15 mouse cellular contexts compared by ENCODE assay signal in the genomic region with DNA sequence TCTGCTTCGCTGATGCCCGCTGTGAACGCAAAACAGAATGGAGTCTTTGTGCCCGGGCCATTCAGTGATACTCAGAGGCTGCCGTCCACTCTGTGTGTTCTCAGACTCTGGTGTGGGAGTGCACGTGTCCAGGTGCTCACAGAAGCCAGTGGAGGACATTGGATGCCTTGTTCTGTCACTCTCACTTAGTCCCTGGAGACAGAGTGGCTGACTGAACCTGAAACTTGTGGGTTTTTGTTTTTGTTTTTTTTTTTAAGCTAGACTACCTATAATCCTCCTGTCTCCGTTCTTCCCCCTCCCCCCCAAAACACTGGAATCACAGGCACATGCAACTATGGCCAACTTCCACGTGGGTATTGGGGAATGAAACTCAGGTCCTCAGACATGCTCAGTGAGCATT. TPM values are rescaled to one million over a fixed set of nuclear protein-coding genes. Genes with fewer than 3 reads are reported as not detected.
DNase-seq lines count a peak whose midpoint lies in the region; ATAC-seq lines count a peak whose summit lies in the region.
"Had no signal": no experiment of that assay in that cellular context is flagged by ENCODE, and none has a peak within 500 bp of the region (broad histone marks: within the 10 kb centered on the region; RNA-seq: fewer than 3 reads in every experiment).

No protein-coding gene starts in this region.

- H3K27me3 ChIP-seq in heart, embryonic 10.5 days (ENCODE audit: insufficient read depth, poor library complexity, severe bottlenecking), result peaks cover 34% of the 10 kb centered on the region
- peaks cover 25% of the 10 kb centered on the region for H3K27me3 ChIP-seq in kidney, embryonic 15.5 days
- no peaks in the 10 kb centered on the region for H3K27me3 ChIP-seq in lung, embryonic 16.5 days (ENCODE audit: control insufficient read depth, insufficient read depth, low read depth, low read length)
- no peaks in the 10 kb centered on the region for H3K27me3 ChIP-seq in stomach, embryonic 16.5 days (ENCODE audit: control insufficient read depth, insufficient read depth, low read length)

- WGBS in heart, embryonic 10.5 days, result 83% methylated on average over 8 of the region's 8 CpGs
- WGBS in kidney, embryonic 15.5 days, result 54% methylated on average over 8 of the region's 8 CpGs
- 58% methylated on average over 8 of the region's 8 CpGs for WGBS in lung, embryonic 16.5 days
- WGBS in stomach, embryonic 16.5 days, result 66% methylated on average over 8 of the region's 8 CpGs

- peak overlapping the region; percentile 96; the same call in 1 of the 2 replicates for H3K27ac ChIP-seq in heart, embryonic 10.5 days
- H3K27ac ChIP-seq in kidney, embryonic 15.5 days, result peak overlapping the region; percentile 94
- H3K27ac ChIP-seq in lung, embryonic 16.5 days (ENCODE audit: low read length), result peak overlapping the region; percentile 99
- H3K27ac ChIP-seq in stomach, embryonic 16.5 days (ENCODE audit: low read length), result peak overlapping the region; percentile 96

- peak overlapping the region; percentile 86 for H3K4me2 ChIP-seq in kidney, embryonic 15.5 days
- H3K4me2 ChIP-seq in lung, embryonic 16.5 days (ENCODE audit: low read depth, low read length), result peak overlapping the region; percentile 75
- H3K4me2 ChIP-seq in stomach, embryonic 16.5 days (ENCODE audit: low read depth, low read length), result peak overlapping the region; percentile 73; the same call in 1 of the 2 replicates

- no peak overlapping the region for H3K4me3 ChIP-seq in heart, embryonic 10.5 days
- no peak overlapping the region for H3K4me3 ChIP-seq in kidney, embryonic 15.5 days (replicated peaks)
- H3K4me3 ChIP-seq in lung, embryonic 16.5 days (ENCODE audit: low read length), result peak overlapping the region; percentile 79
- H3K4me3 ChIP-seq in stomach, embryonic 16.5 days (replicated peaks; ENCODE audit: low read length), result no peak overlapping the region

- H3K9me3 ChIP-seq in heart, embryonic 10.5 days, result no peaks in the 10 kb centered on the region
- no peaks in the 10 kb centered on the region for H3K9me3 ChIP-seq in kidney, embryonic 15.5 days (replicated peaks)
- H3K9me3 ChIP-seq in lung, embryonic 16.5 days (ENCODE audit: control insufficient read depth, low read length), result no peaks in the 10 kb centered on the region
- H3K9me3 ChIP-seq in stomach, embryonic 16.5 days (replicated peaks; ENCODE audit: control insufficient read depth, low read length), result no peaks in the 10 kb centered on the region

- peaks cover 26% of the 10 kb centered on the region for H3K36me3 ChIP-seq in heart, embryonic 10.5 days
- H3K36me3 ChIP-seq in kidney, embryonic 15.5 days, result peaks cover 25% of the 10 kb centered on the region
- H3K36me3 ChIP-seq in lung, embryonic 16.5 days (ENCODE audit: control insufficient read depth, insufficient read depth, low read length), result peaks cover 30% of the 10 kb centered on the region
- H3K36me3 ChIP-seq in stomach, embryonic 16.5 days (ENCODE audit: control insufficient read depth, insufficient read depth, low read length), result peaks cover 12% of the 10 kb centered on the region; the same call in 1 of the 2 replicates

- ATAC-seq in kidney, embryonic 15.5 days (replicated peaks; ENCODE audit: low FRiP score), result no peak
- ATAC-seq in lung, embryonic 16.5 days (ENCODE audit: low read depth), result no peak
- no peak for ATAC-seq in stomach, embryonic 16.5 days (ENCODE audit: insufficient read depth, low FRiP score)

- intact Hi-C loops in heart, postnatal 10 days (cut with DNase I), result loop anchor here (10.0 kb wide), 1 partner anchor 222 kb away; no protein-coding TSS in a partner anchor

- no peak overlapping the region for H3K9ac ChIP-seq in kidney, embryonic 15.5 days
- peak overlapping the region; percentile 67 for H3K9ac ChIP-seq in lung, embryonic 16.5 days (ENCODE audit: low read length)
- H3K9ac ChIP-seq in stomach, embryonic 16.5 days (ENCODE audit: low read length), result peak overlapping the region; percentile 85; the same call in 1 of the 2 replicates

- no peak for DNase-seq in heart, embryonic 10.5 days (ENCODE audit: low spot score)
- DNase-seq in heart, postnatal 10 days, result no peak
- no peak for DNase-seq in kidney, postnatal 10 days
- no peak for DNase-seq in lung, postnatal 36 days
- no peak for DNase-seq in gastrocnemius, postnatal 25 days
- DNase-seq: B cell, adult 2 months; cerebellum, adult 11 months; thymus, postnatal 4 days had no signal

- H3K4me1 ChIP-seq in heart, embryonic 10.5 days, result peaks cover 84% of the 10 kb centered on the region
- peaks cover 90% of the 10 kb centered on the region for H3K4me1 ChIP-seq in kidney, embryonic 15.5 days
- peaks cover 70% of the 10 kb centered on the region for H3K4me1 ChIP-seq in lung, embryonic 16.5 days (replicated peaks; ENCODE audit: control insufficient read depth, insufficient read depth, low read length)
- H3K4me1 ChIP-seq in stomach, embryonic 16.5 days (ENCODE audit: control insufficient read depth, insufficient read depth, low read length), result peaks cover 60% of the 10 kb centered on the region

RNA-seq across cellular contexts. Expression of a gene that starts 3.9 kb away (rescaled TPM):
- 35.1 and 37.3 TPM in 2 replicates for polyA plus RNA-seq in heart, embryonic 10.5 days (2016; fragmentation: Nextera tagmentation; extraction: Ambion mirVana)
- 10 to 100 TPM; 63.9 to 68.5 TPM for total RNA-seq in heart, postnatal 10 days (2021)
- polyA plus RNA-seq in kidney, embryonic 15.5 days (2015; fragmentation: Nextera tagmentation; extraction: Ambion mirVana), result 46.2 and 51.1 TPM in 2 replicates
- 113 TPM in 2 replicates for polyA plus RNA-seq in lung, embryonic 16.5 days (2015; fragmentation: Nextera tagmentation; extraction: Ambion mirVana)
- polyA plus RNA-seq in stomach, embryonic 16.5 days (2015; fragmentation: Nextera tagmentation; extraction: Ambion mirVana), result 47.9 and 52.2 TPM in 2 replicates
- total RNA-seq in gastrocnemius, postnatal 25 days (2021), result 10 to 100 TPM in 1 of 2 experiments, 1 to 10 TPM in 1; 9.3 to 10.5 TPM

RNA-seq across cellular contexts. Expression of a gene that starts 9.0 kb away (rescaled TPM):
- polyA plus RNA-seq in heart, embryonic 10.5 days (2016; fragmentation: Nextera tagmentation; extraction: Ambion mirVana), result 2.2 TPM in 1 of 2 replicates, not detected in the other
- total RNA-seq in heart, postnatal 10 days (2021), result under 1 TPM in 1 of 2 experiments, not detected in 1; 0.64 TPM
- 0.60 and 1.8 TPM in 2 replicates for polyA plus RNA-seq in kidney, embryonic 15.5 days (2015; fragmentation: Nextera tagmentation; extraction: Ambion mirVana)
- 1.0 and 1.2 TPM in 2 replicates for polyA plus RNA-seq in lung, embryonic 16.5 days (2015; fragmentation: Nextera tagmentation; extraction: Ambion mirVana)
- polyA plus RNA-seq in stomach, embryonic 16.5 days (2015; fragmentation: Nextera tagmentation; extraction: Ambion mirVana), result 86.6 and 122 TPM in 2 replicates
- total RNA-seq in gastrocnemius, postnatal 25 days (2021), result not detected
- total RNA-seq: left cerebral cortex, adult 18-20 months; MEL had no signal

RNA-seq across cellular contexts. Expression of a gene that starts 30.6 kb away (rescaled TPM):
- polyA plus RNA-seq in heart, embryonic 10.5 days (2016; fragmentation: Nextera tagmentation; extraction: Ambion mirVana), result 51.5 and 56.6 TPM in 2 replicates
- total RNA-seq in heart, postnatal 10 days (2021), result 10 to 100 TPM; 40.4 to 45.2 TPM
- polyA plus RNA-seq in kidney, embryonic 15.5 days (2015; fragmentation: Nextera tagmentation; extraction: Ambion mirVana), result 49.5 and 55.5 TPM in 2 replicates
- polyA plus RNA-seq in lung, embryonic 16.5 days (2015; fragmentation: Nextera tagmentation; extraction: Ambion mirVana), result 58.3 and 63.1 TPM in 2 replicates
- 48.4 and 51.4 TPM in 2 replicates for polyA plus RNA-seq in stomach, embryonic 16.5 days (2015; fragmentation: Nextera tagmentation; extraction: Ambion mirVana)
- total RNA-seq in gastrocnemius, postnatal 25 days (2021), result 10 to 100 TPM; 33.5 to 34.2 TPM

RNA-seq across cellular contexts. Expression of a gene that starts 43.5 kb away (rescaled TPM):
- 3.5 and 4.0 TPM in 2 replicates for polyA plus RNA-seq in heart, embryonic 10.5 days (2016; fragmentation: Nextera tagmentation; extraction: Ambion mirVana)
- 10 to 100 TPM; 18.8 to 20.4 TPM for total RNA-seq in heart, postnatal 10 days (2021)
- 9.1 and 9.5 TPM in 2 replicates for polyA plus RNA-seq in kidney, embryonic 15.5 days (2015; fragmentation: Nextera tagmentation; extraction: Ambion mirVana)
- polyA plus RNA-seq in lung, embryonic 16.5 days (2015; fragmentation: Nextera tagmentation; extraction: Ambion mirVana), result 6.1 and 6.2 TPM in 2 replicates
- polyA plus RNA-seq in stomach, embryonic 16.5 days (2015; fragmentation: Nextera tagmentation; extraction: Ambion mirVana), result 4.0 and 4.4 TPM in 2 replicates
- total RNA-seq in gastrocnemius, postnatal 25 days (2021), result 1 to 10 TPM; 6.4 to 7.8 TPM
- total RNA-seq: MEL had no signal

RNA-seq across cellular contexts. Expression of a gene that starts 53.1 kb away (rescaled TPM):
- polyA plus RNA-seq in heart, embryonic 10.5 days (2016; fragmentation: Nextera tagmentation; extraction: Ambion mirVana), result 0.11 and 0.38 TPM in 2 replicates
- not detected for total RNA-seq in heart, postnatal 10 days (2021)
- 0.14 and 0.60 TPM in 2 replicates for polyA plus RNA-seq in kidney, embryonic 15.5 days (2015; fragmentation: Nextera tagmentation; extraction: Ambion mirVana)
- polyA plus RNA-seq in lung, embryonic 16.5 days (2015; fragmentation: Nextera tagmentation; extraction: Ambion mirVana), result 0.16 and 0.59 TPM in 2 replicates
- 0.32 and 0.46 TPM in 2 replicates for polyA plus RNA-seq in stomach, embryonic 16.5 days (2015; fragmentation: Nextera tagmentation; extraction: Ambion mirVana)
- under 1 TPM in 1 of 2 experiments, not detected in 1; 0.11 TPM for total RNA-seq in gastrocnemius, postnatal 25 days (2021)
- total RNA-seq: adrenal gland, postnatal 36 days; heart, postnatal 36 days had no signal

Comparison
In these comparisons a context has a peak if more than half of its experiments do, and no peak if none do; other contexts are left out.
1. RNA of a gene that starts 9.0 kb away (polyA plus RNA-seq): 86.6 to 122 TPM in stomach, embryonic 16.5 days; 2.2 TPM in heart, embryonic 10.5 days, 0.60 to 1.8 TPM in kidney, embryonic 15.5 days and 1.0 to 1.2 TPM in lung, embryonic 16.5 days; every median in the first group is over 10 times any median in the second.
2. Peak in every context shown above with its lines, with median percentiles within 50 percentile points of each other: H3K27ac ChIP-seq and H3K4me2 ChIP-seq.